Mouse (Mus musculus): ENCODE data around the gene Gm11639.

Gm11639 gene

GRCm38 (mm10) chr11:105153068-105153833 is 467.7 kb downstream of the Gm11639 start:
- DNase-seq (ENCODE audit: low read depth, low spot score) = no peak

DNA sequence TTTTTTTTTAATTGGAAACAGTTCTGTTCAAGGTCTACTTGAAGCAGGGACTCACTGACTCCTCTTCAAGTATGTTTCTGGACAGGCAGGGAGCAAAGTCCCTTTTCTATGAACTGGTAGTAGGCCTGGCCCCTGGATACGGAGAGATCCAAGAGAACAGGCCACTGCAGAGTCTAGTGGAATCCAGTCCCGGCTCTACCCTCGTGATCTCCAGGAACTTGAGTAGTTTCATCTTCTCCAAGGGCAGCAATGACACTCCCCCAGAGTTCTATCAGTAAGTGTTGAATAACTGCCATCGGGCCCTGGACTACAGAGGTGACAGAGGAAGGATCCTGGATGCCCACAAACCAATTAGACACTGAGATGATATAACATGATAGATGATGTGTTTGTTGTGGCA is 470.4 kb downstream of the Gm11639 start:
- no peak for DNase-seq (ENCODE audit: low read depth, low spot score)

GRCm38 (mm10) chr11:105156748-105157267 is 471.3 kb downstream of the Gm11639 start:
- DNase-seq (ENCODE audit: low read depth, low spot score) = peak; percentile 38

DNA sequence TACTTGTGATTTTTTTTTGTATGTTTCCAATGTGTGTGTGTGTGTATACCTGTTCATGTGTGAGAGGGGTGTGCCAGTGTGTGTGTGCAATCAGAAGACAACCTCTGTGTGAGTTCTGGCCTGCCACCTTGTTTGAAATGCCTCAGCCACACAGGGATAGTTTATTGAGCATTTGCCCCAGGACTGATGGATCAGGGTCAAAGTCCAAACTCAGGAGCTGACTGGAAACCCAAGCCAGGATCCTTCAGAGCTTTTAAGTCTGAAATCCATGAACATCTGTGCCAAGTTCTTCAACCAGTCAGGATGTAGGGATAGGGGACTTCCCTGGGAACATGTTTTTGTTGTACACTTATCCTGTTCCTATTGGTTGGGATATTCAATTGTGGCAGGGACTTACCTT is 472.5 kb downstream of the Gm11639 start:
- DNase-seq (ENCODE audit: low read depth, low spot score) = no peak

- DNase-seq (ENCODE audit: low read depth, low spot score) = peak; percentile 76
Observed at GRCm38 (mm10) chr11:105159673-105160360, 474.3 kb downstream of the Gm11639 start.

- DNase-seq (ENCODE audit: low read depth, low spot score) = peak; percentile 53
Observed at GRCm38 (mm10) chr11:105161411-105161810, 475.9 kb downstream of the Gm11639 start.

GRCm38 (mm10) chr11:105164516-105165510 is 479.3 kb downstream of the Gm11639 start:
- peak; percentile 73 for DNase-seq (ENCODE audit: low read depth, low spot score)

DNA sequence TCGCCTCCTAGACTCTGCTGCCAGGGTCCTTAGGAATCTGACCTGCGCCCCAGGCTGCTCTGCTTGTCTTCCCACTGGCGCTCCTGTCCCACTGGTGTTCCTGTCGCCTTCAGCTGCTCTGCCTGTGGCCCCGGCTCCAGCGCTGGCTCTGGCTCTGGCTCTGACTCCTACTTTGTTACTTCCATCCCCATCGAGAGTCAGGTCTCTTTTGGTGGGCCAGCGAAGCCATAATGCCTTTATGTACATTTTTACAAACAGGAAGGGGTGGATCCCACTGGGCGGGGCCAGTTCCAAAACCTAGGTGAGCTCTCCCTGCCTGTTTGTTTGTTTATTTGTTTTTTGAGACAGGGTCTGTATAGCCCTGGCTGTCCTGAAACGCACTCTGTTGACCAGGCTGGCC is 481.3 kb downstream of the Gm11639 start:
- no peak for DNase-seq (ENCODE audit: low read depth, low spot score)
